Comparison of ENCODE assay signal across 26 mouse cellular contexts in genomic region chr9:75019592-75019991, GRCm38 (mm10). TPM values are rescaled to one million over a fixed set of nuclear protein-coding genes. Genes with fewer than 3 reads are reported as not detected.
DNase-seq lines count a peak whose midpoint lies in the region; ATAC-seq lines count a peak whose summit lies in the region.
"Had no signal": no experiment of that assay in that cellular context is flagged by ENCODE, and none has a peak within 500 bp of the region (broad histone marks: within the 10 kb centered on the region; RNA-seq: fewer than 3 reads in every experiment).

No protein-coding gene starts in this region.

- no peak for DNase-seq in midbrain, embryonic 10.5 days (ENCODE audit: low spot score)
- peak; percentile 80 for DNase-seq in ZHBTc4 (ENCODE audit: low read depth, low spot score)
- DNase-seq in thymus, postnatal 25 days = no peak
- DNase-seq in urinary bladder, postnatal 14 days (ENCODE audit: low spot score) = no peak
- DNase-seq: adrenal gland, adult 2 months; adrenal gland, postnatal 14 days; B cell, adult 2 months; cerebellum, adult 18-20 months; cerebellum, adult 9-10 months; cerebellum, postnatal 14 days; gastrocnemius, postnatal 10 days; gastrocnemius, postnatal 36 days; heart, adult 2 months; heart, postnatal 14 days; heart, postnatal 4 days had no signal

- H3K27ac ChIP-seq in midbrain, embryonic 10.5 days (replicated peaks) = 0 out of 2 replicates have a peak overlapping the region, but pooled peaks have one; percentile 23
- H3K27ac ChIP-seq in midbrain, embryonic 13.5 days = no peak overlapping the region
- H3K27ac ChIP-seq: forebrain, embryonic 10.5 days; forebrain, embryonic 13.5 days; heart, adult 2 months; heart, embryonic 10.5 days; heart, embryonic 13.5 days; hindbrain, embryonic 13.5 days; intestine, embryonic 15.5 days had no signal

- no peak for ATAC-seq in midbrain, embryonic 13.5 days
- ATAC-seq: forebrain, embryonic 13.5 days; forebrain, embryonic 16.5 days; hindbrain, embryonic 16.5 days; intestine, embryonic 15.5 days had no signal

- peaks cover 18% of the 10 kb centered on the region for H3K36me3 ChIP-seq in midbrain, embryonic 10.5 days
- H3K36me3 ChIP-seq in midbrain, embryonic 13.5 days = peaks cover 74% of the 10 kb centered on the region
- H3K36me3 ChIP-seq in megakaryocyte, embryonic 14.5 days (replicated peaks; ENCODE audit: low read length) = peaks cover 93% of the 10 kb centered on the region
- H3K36me3 ChIP-seq: intestine, embryonic 15.5 days had no signal

- no peak overlapping the region for H3K4me3 ChIP-seq in midbrain, embryonic 10.5 days
- H3K4me3 ChIP-seq in midbrain, embryonic 13.5 days (replicated peaks) = no peak overlapping the region
- peak overlapping the region; percentile 44 for H3K4me3 ChIP-seq in megakaryocyte, embryonic 14.5 days (replicated peaks)
- H3K4me3 ChIP-seq: forebrain, embryonic 10.5 days; forebrain, embryonic 13.5 days; heart, adult 2 months; heart, embryonic 10.5 days; heart, embryonic 13.5 days; hindbrain, embryonic 13.5 days; intestine, embryonic 15.5 days had no signal

- 94% methylated on average over 3 of the region's 3 CpGs for WGBS in midbrain, embryonic 10.5 days
- WGBS in midbrain, embryonic 13.5 days = 92% methylated on average over 3 of the region's 3 CpGs

- H3K4me2 ChIP-seq in midbrain, embryonic 13.5 days (replicated peaks) = no peak overlapping the region
- H3K4me2 ChIP-seq: forebrain, embryonic 13.5 days; heart, embryonic 13.5 days; hindbrain, embryonic 13.5 days; intestine, embryonic 15.5 days had no signal

- H3K4me1 ChIP-seq in midbrain, embryonic 10.5 days = 0 out of 2 replicates have a peak, but pooled peaks cover 6% of the 10 kb centered on the region
- H3K4me1 ChIP-seq in midbrain, embryonic 13.5 days (replicated peaks) = no peaks in the 10 kb centered on the region
- peaks cover 46% of the 10 kb centered on the region for H3K4me1 ChIP-seq in megakaryocyte, embryonic 14.5 days
- H3K4me1 ChIP-seq: forebrain, embryonic 10.5 days; forebrain, embryonic 13.5 days; hindbrain, embryonic 13.5 days had no signal

- H3K9ac ChIP-seq in midbrain, embryonic 13.5 days (replicated peaks) = no peak overlapping the region
- H3K9ac ChIP-seq: forebrain, embryonic 13.5 days; heart, embryonic 13.5 days; hindbrain, embryonic 13.5 days; intestine, embryonic 15.5 days had no signal

- H3K27me3 ChIP-seq in midbrain, embryonic 10.5 days (ENCODE audit: low read depth, poor library complexity, severe bottlenecking) = no peaks in the 10 kb centered on the region
- no peaks in the 10 kb centered on the region for H3K27me3 ChIP-seq in midbrain, embryonic 13.5 days
- no peaks in the 10 kb centered on the region for H3K27me3 ChIP-seq in megakaryocyte, embryonic 14.5 days (replicated peaks)
- H3K27me3 ChIP-seq: CH12.LX; forebrain, embryonic 13.5 days; heart, embryonic 13.5 days; hindbrain, embryonic 13.5 days; intestine, embryonic 15.5 days had no signal

- H3K9me3 ChIP-seq in midbrain, embryonic 10.5 days (replicated peaks) = no peaks in the 10 kb centered on the region
- H3K9me3 ChIP-seq in midbrain, embryonic 13.5 days = no peaks in the 10 kb centered on the region
- H3K9me3 ChIP-seq in megakaryocyte, embryonic 14.5 days = no peaks in the 10 kb centered on the region
- H3K9me3 ChIP-seq: forebrain, embryonic 10.5 days; forebrain, embryonic 13.5 days; heart, embryonic 10.5 days; heart, embryonic 13.5 days; hindbrain, embryonic 13.5 days; intestine, embryonic 15.5 days had no signal

RNA-seq across cellular contexts. Expression of gene Arpp19, which starts 17.8 kb away (rescaled TPM):
- 327 and 357 TPM in 2 replicates for polyA plus RNA-seq in midbrain, embryonic 10.5 days (2016; fragmentation: Nextera tagmentation; extraction: Ambion mirVana)
- 236 and 245 TPM in 2 replicates for polyA plus RNA-seq in midbrain, embryonic 13.5 days (2015; fragmentation: Nextera tagmentation; extraction: Ambion mirVana)
- 6.1 and 31.5 TPM in 2 replicates for polyA plus RNA-seq in megakaryocyte, embryonic 14.5 days (2012; ENCODE audit: insufficient read depth, low replicate concordance)

RNA-seq across cellular contexts. Expression of gene Myo5a, which starts 51.2 kb away (rescaled TPM):
- 18.1 and 22.5 TPM in 2 replicates for polyA plus RNA-seq in midbrain, embryonic 10.5 days (2016; fragmentation: Nextera tagmentation; extraction: Ambion mirVana)
- polyA plus RNA-seq in midbrain, embryonic 13.5 days (2015; fragmentation: Nextera tagmentation; extraction: Ambion mirVana) = 26.3 and 27.8 TPM in 2 replicates
- 10.7 TPM in 1 of 2 replicates, not detected in the other for polyA plus RNA-seq in megakaryocyte, embryonic 14.5 days (2012; ENCODE audit: insufficient read depth, low replicate concordance)
